Mouse (Mus musculus) heart, postnatal 0 days (tissue): ENCODE measurements around the gene Sult1a1.

Source experiments
- CTCF ChIP-seq: IDR thresholded peaks from 2 replicates; pipeline ENCODE4 v1.5.1; 2016; ENCODE audit warnings: antibody characterized with exemption, control low read depth, low read depth
- EP300 ChIP-seq: IDR thresholded peaks from 2 replicates; pipeline ENCODE4 v1.6.1; 2016; ENCODE audit warnings: antibody characterized with exemption, low read depth

DNA sequence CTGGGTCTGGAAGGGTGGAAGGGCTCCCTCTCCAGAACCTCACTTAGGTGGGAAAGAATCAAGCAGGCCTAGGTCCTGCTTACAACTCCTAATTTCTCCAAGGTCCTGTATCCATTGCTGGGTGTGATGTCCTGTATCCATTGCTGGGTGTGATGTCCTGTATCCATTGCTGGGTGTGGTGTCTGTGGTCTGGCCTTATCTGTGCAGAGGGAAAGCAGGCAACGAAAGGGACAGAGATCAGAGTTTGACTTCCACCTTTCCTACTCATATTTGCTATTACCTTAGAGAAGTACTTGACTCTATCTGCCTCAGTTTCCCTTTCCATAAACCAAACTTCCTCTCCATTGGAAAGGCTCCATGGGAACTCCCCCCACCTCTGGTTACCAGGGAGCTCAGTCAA, 52.9 kb downstream of the Sult1a1 start:
- TF ChIP-seq CTCF (no peak), EP300 (no peak)
